Comparison of ENCODE assay signal across 22 mouse cellular contexts in genomic region chr13:32555064-32555463, GRCm38 (mm10).
A peak's percentile ranks its signal among the peaks of the same experiment; 100 is the strongest.
DNase-seq lines count a peak whose midpoint lies in the region; TF ChIP-seq lines count a peak whose summit lies in the region.
"Had no signal": no experiment of that assay in that cellular context is flagged by ENCODE, and none has a peak within 500 bp of the region (broad histone marks: within the 10 kb centered on the region; RNA-seq: fewer than 3 reads in every experiment).

No protein-coding gene starts in this region.

- no peaks in the 10 kb centered on the region for H3K36me3 ChIP-seq in heart, adult 2 months (ENCODE audit: control insufficient read depth, insufficient read depth, low read length)
- H3K36me3 ChIP-seq: forebrain, embryonic 12.5 days; hindbrain, embryonic 12.5 days; intestine, embryonic 15.5 days; liver, embryonic 15.5 days had no signal

- no peak overlapping the region for H3K9ac ChIP-seq in heart, adult 2 months (ENCODE audit: low read depth, low read length)
- H3K9ac ChIP-seq: forebrain, embryonic 12.5 days; forebrain, postnatal 0 days; hindbrain, embryonic 12.5 days; intestine, embryonic 15.5 days; liver, embryonic 15.5 days had no signal

- H3K4me3 ChIP-seq in gastrocnemius, adult 2 months, result no peak overlapping the region
- H3K4me3 ChIP-seq in embryonic fibroblast, embryonic 13.5 days (ENCODE audit: insufficient read depth, low read length), result no peak overlapping the region
- no peak overlapping the region for H3K4me3 ChIP-seq in heart, adult 2 months
- H3K4me3 ChIP-seq in cerebellum, adult 2 months (replicated peaks; ENCODE audit: insufficient read depth, low read depth, low read length), result no peak overlapping the region
- H3K4me3 ChIP-seq: forebrain, embryonic 12.5 days; hindbrain, embryonic 12.5 days; intestine, embryonic 15.5 days; liver, embryonic 15.5 days had no signal

- TF ChIP-seq POLR2A in embryonic fibroblast, embryonic 13.5 days (IDR thresholded peaks at IDR 0.05; ENCODE audit: low read depth, low read length), result no peak
- no peak for TF ChIP-seq POLR2A in heart, adult 2 months (IDR thresholded peaks at IDR 0.05; ENCODE audit: insufficient read depth, low read depth, low read length)
- TF ChIP-seq POLR2A in cerebellum, adult 2 months (IDR thresholded peaks at IDR 0.05; ENCODE audit: borderline replicate concordance, insufficient read depth, low read length), result no peak

- no peak for DNase-seq in gastrocnemius, adult 2 months
- DNase-seq in gastrocnemius, postnatal 10 days, result no peak
- peak; percentile 68 to 78 for DNase-seq in kidney, adult 8-10 months
- DNase-seq in kidney, postnatal 10 days, result peak; percentile 18
- no peak for DNase-seq in heart, adult 2 months
- DNase-seq in lung, postnatal 4 days, result no peak
- DNase-seq in cerebellum, adult 2 months, result no peak
- DNase-seq: cerebellum, adult 18-20 months; cerebellum, postnatal 14 days; forebrain, postnatal 0 days; gastrocnemius, postnatal 25 days; heart, postnatal 36 days; layer of hippocampus, adult 9-11 months; liver; midbrain, embryonic 14.5 days had no signal

- no peak for TF ChIP-seq CTCF in gastrocnemius, adult 2 months (IDR thresholded peaks at IDR 0.05)
- no peak for TF ChIP-seq CTCF in embryonic fibroblast, embryonic 13.5 days (IDR thresholded peaks at IDR 0.05; ENCODE audit: borderline replicate concordance, insufficient read depth, low read length)
- TF ChIP-seq CTCF in heart, adult 2 months (IDR thresholded peaks at IDR 0.05), result no peak
- TF ChIP-seq CTCF in cerebellum, adult 2 months (IDR thresholded peaks at IDR 0.05; ENCODE audit: borderline replicate concordance, insufficient read depth, low read depth, low read length), result no peak

- H3K79me2 ChIP-seq in heart, adult 2 months (replicated peaks; ENCODE audit: control insufficient read depth, insufficient read depth, low read length), result no peaks in the 10 kb centered on the region

- TF ChIP-seq EP300 in heart, adult 2 months (IDR thresholded peaks at IDR 0.05; ENCODE audit: insufficient read depth, low read depth, low read length), result no peak

- H3K27ac ChIP-seq in gastrocnemius, adult 2 months, result peak overlapping the region; percentile 46; the same call in 1 of the 2 replicates
- peak overlapping the region; percentile 92 for H3K27ac ChIP-seq in embryonic fibroblast, embryonic 13.5 days (ENCODE audit: insufficient read depth, low read length)
- no peak overlapping the region for H3K27ac ChIP-seq in heart, adult 2 months
- no peak overlapping the region for H3K27ac ChIP-seq in cerebellum, adult 2 months (ENCODE audit: insufficient read depth, low read length)
- H3K27ac ChIP-seq: forebrain, embryonic 12.5 days; hindbrain, embryonic 12.5 days; hindbrain, postnatal 0 days; intestine, embryonic 15.5 days; liver, embryonic 15.5 days; macrophage had no signal

- WGBS in heart, adult 2 months, result 98% methylated on average over 1 of the region's 1 CpGs
- WGBS in cerebellum, adult 2 months, result 89% methylated on average over 1 of the region's 1 CpGs

- intact Hi-C loops in gastrocnemius, adult 2 months (cut with DNase I), result no loop called here
- intact Hi-C loops in heart, adult 2 months (cut with DNase I), result no loop called here

- H3K4me1 ChIP-seq in embryonic fibroblast, embryonic 13.5 days (ENCODE audit: control insufficient read depth, insufficient read depth, low read length), result peaks cover 16% of the 10 kb centered on the region
- no peaks in the 10 kb centered on the region for H3K4me1 ChIP-seq in heart, adult 2 months (ENCODE audit: control insufficient read depth, insufficient read depth, low read length)
- H3K4me1 ChIP-seq in cerebellum, adult 2 months (ENCODE audit: control insufficient read depth, insufficient read depth, low read length), result no peaks in the 10 kb centered on the region
- H3K4me1 ChIP-seq: forebrain, embryonic 12.5 days; hindbrain, embryonic 12.5 days; intestine, embryonic 15.5 days; liver, embryonic 15.5 days had no signal

- no peaks in the 10 kb centered on the region for H3K27me3 ChIP-seq in heart, adult 2 months (ENCODE audit: control insufficient read depth, insufficient read depth, low read length)
- no peaks in the 10 kb centered on the region for H3K27me3 ChIP-seq in cerebellum, adult 2 months (ENCODE audit: control insufficient read depth, insufficient read depth, low read length)
- H3K27me3 ChIP-seq: forebrain, embryonic 12.5 days; hindbrain, embryonic 12.5 days; intestine, embryonic 15.5 days; liver, embryonic 15.5 days had no signal

Comparison
In these comparisons a context has a peak if more than half of its experiments do, and no peak if none do; other contexts are left out.
1. DNase-seq: peak in kidney, adult 8-10 months (2 of 2) and kidney, postnatal 10 days (single experiment); none in gastrocnemius, adult 2 months (single experiment), gastrocnemius, postnatal 10 days (single experiment), heart, adult 2 months (0 of 2), lung, postnatal 4 days (0 of 2) and cerebellum, adult 2 months (0 of 2).
2. H3K27ac ChIP-seq: peak in gastrocnemius, adult 2 months (single experiment) and embryonic fibroblast, embryonic 13.5 days (single experiment); none in heart, adult 2 months (single experiment) and cerebellum, adult 2 months (single experiment).